Mouse (Mus musculus) kidney, adult 2 months (tissue): ENCODE results near the gene Mmgt2.

ENCODE experiments used
- CTCF ChIP-seq: fragments of 200-500 bp; conservative IDR thresholded peaks from 2 replicates; pipeline ENCODE4 v1.5.1; 2011; ENCODE audit warnings: low read depth, mild to moderate bottlenecking, control low read depth, low read length, moderate library complexity, mixed read lengths; ENCODE audit not compliant: insufficient read depth, insufficient read length
- POLR2A ChIP-seq: fragments of 200-500 bp; IDR thresholded peaks from one replicate; pipeline ENCODE4 v1.6.1; 2011; ENCODE audit warnings: low read depth, low read length, control low read depth

GRCm38 (mm10) chr11:62604886-62605618, 43.4 kb upstream of the Mmgt2 start:
- TF ChIP-seq CTCF (no peak), POLR2A (no peak)
